Mouse (Mus musculus) forebrain, postnatal 0 days (tissue): Measurements from ENCODE around the gene Ucn2. TPM values are rescaled to one million over a fixed set of nuclear protein-coding genes. Genes with fewer than 3 reads are reported as not detected.

Source experiments
- ATAC-seq: fragments of 200-750 bp; cut with Nextera tagmentation; 2 replicates; pipeline ENCODE4 v1.8.0; 2017; ENCODE audit warnings: mild to moderate bottlenecking, moderate library complexity
- DNase-seq: peaks from one replicate; pipeline ENCODE4 v3.0.0-alpha.2; 2015
- H3K27ac ChIP-seq: fragments of 300-500 bp; sonication (generic); 2 replicates; pipeline ENCODE4 v1.5.1; 2014; ENCODE audit warnings: low read depth, mild to moderate bottlenecking, antibody characterized with exemption, low read length, moderate library complexity, mixed read lengths
- H3K27me3 ChIP-seq: fragments of 300-500 bp; sonication (generic); 2 replicates; pipeline ENCODE4 v1.6.1; 2014; ENCODE audit warnings: mild to moderate bottlenecking, low read length, mixed read lengths; ENCODE audit not compliant: insufficient read depth
- H3K36me3 ChIP-seq: fragments of 300-500 bp; sonication (generic); 2 replicates; pipeline ENCODE4 v1.6.1; 2014; ENCODE audit warnings: mild to moderate bottlenecking, moderate library complexity; ENCODE audit not compliant: insufficient read depth
- H3K4me1 ChIP-seq: fragments of 300-500 bp; sonication (generic); 2 replicates; pipeline ENCODE4 v1.6.1; 2014; ENCODE audit warnings: antibody characterized with exemption; ENCODE audit not compliant: insufficient read depth
- H3K4me2 ChIP-seq: fragments of 300-500 bp; sonication (generic); 2 replicates; pipeline ENCODE4 v1.6.1; 2014; ENCODE audit warnings: low read depth, mild to moderate bottlenecking, moderate library complexity
- H3K4me3 ChIP-seq: fragments of 300-500 bp; sonication (generic); 2 replicates; pipeline ENCODE4 v1.5.1; 2014; ENCODE audit warnings: low read depth, low read length, mixed read lengths
- H3K9ac ChIP-seq: fragments of 300-500 bp; sonication (generic); 2 replicates; pipeline ENCODE4 v1.6.1; 2014; ENCODE audit warnings: mild to moderate bottlenecking
- H3K9me3 ChIP-seq: fragments of 300-500 bp; sonication (generic); 2 replicates; pipeline ENCODE4 v1.6.1; 2016; ENCODE audit warnings: low read length
- CTCF ChIP-seq: sonication (generic); IDR thresholded peaks from 2 replicates; pipeline ENCODE4 v1.5.1; 2016; ENCODE audit warnings: antibody characterized with exemption, control low read depth, low read depth
- WGBS: fragments of 180-500 bp; shearing (Covaris S2); extraction: QIAGEN DNeasy Blood & Tissue Kit; methylation state at CpG from one replicate; pipeline ENCODE4 v1.1.7; 2014; 5-methylcytosine and 5-hydroxymethylcytosine counted together
- polyA plus RNA-seq: library from polyadenylated mRNA; unstranded; fragments of >200 nt; fragmentation: Nextera tagmentation; extraction: Ambion mirVana; gene quantifications from 2 replicates; pipeline ENCODE4 v1.2.1, GENCODE M21; 2015
- total RNA-seq: library from RNA; depleted of rRNA; stranded (reverse); fragments of >200 nt; gene quantifications from 2 replicates; pipeline ENCODE4 v1.2.3, GENCODE M21; 2014

Gene Ucn2
- total and polyA plus RNA-seq, 2 experiments from 2014 or later = not detected

GRCm38 (mm10) chr9:108992085-108992469 is 6.3 kb downstream of the Ucn2 start:
- H3K27ac ChIP-seq = peak overlapping the region; percentile 82

GRCm38 (mm10) chr9:108992620-108993361 is 7.0 kb downstream of the Ucn2 start:
- Histone ChIP-seq H3K27me3 (no peaks in the 10 kb centered on the region), H3K9ac (0 out of 2 replicates have a peak overlapping the region, but pooled peaks have one; percentile 75), H3K4me2 (peak overlapping the region; percentile 79), H3K36me3 (no peaks in the 10 kb centered on the region), H3K4me1 (peaks cover 8% of the 10 kb centered on the region; the same call in 1 of the 2 replicates), H3K4me3 (peak overlapping the region; percentile 72), H3K27ac (no peak overlapping the region), H3K9me3 (no peaks in the 10 kb centered on the region)
- TF ChIP-seq CTCF = no peak
- ATAC-seq (no peak), DNase-seq (no peak)
- WGBS = 80% methylated on average over 9 of the region's 9 CpGs

More at GRCm38 (mm10) chr9:108992085-108992469, 6.3 kb downstream of the Ucn2 start:
- WGBS = 7% methylated on average over 18 of the region's 18 CpGs
- ATAC-seq = no peak
- DNase-seq = no peak
- Histone ChIP-seq H3K4me1 (peaks cover 8% of the 10 kb centered on the region; the same call in 1 of the 2 replicates), H3K9me3 (no peaks in the 10 kb centered on the region), H3K4me2 (peak overlapping the region; percentile 79), H3K27me3 (no peaks in the 10 kb centered on the region), H3K9ac (peak overlapping the region; percentile 75), H3K36me3 (no peaks in the 10 kb centered on the region), H3K4me3 (peak overlapping the region; percentile 72)
- no peak for TF ChIP-seq CTCF

GRCm38 (mm10) chr9:108996411-108996810 is 10.6 kb downstream of the Ucn2 start:
- Histone ChIP-seq H3K27me3 (no peaks in the 10 kb centered on the region), H3K9ac (no peak overlapping the region), H3K36me3 (no peaks in the 10 kb centered on the region), H3K4me3 (no peak overlapping the region), H3K4me1 (peaks cover 4% of the 10 kb centered on the region; the same call in 1 of the 2 replicates), H3K27ac (no peak overlapping the region), H3K9me3 (no peaks in the 10 kb centered on the region), H3K4me2 (no peak overlapping the region)
- DNase-seq (no peak), ATAC-seq (no peak)
- WGBS = 84% methylated on average over 9 of the region's 9 CpGs
- TF ChIP-seq CTCF = no peak

- WGBS = 73% methylated on average over 19 of the region's 19 CpGs
- peak; percentile 61 for ATAC-seq
- H3K9ac ChIP-seq = no peak overlapping the region
Measured at GRCm38 (mm10) chr9:108998287-108999166, 12.7 kb downstream of the Ucn2 start.

GRCm38 (mm10) chr9:108999167-108999526 is 13.3 kb downstream of the Ucn2 start:
- DNase-seq (no peak), ATAC-seq (no peak)
- no peak for TF ChIP-seq CTCF
- Histone ChIP-seq H3K36me3 (peaks cover 9% of the 10 kb centered on the region), H3K4me1 (no peaks in the 10 kb centered on the region), H3K4me3 (no peak overlapping the region), H3K27me3 (no peaks in the 10 kb centered on the region), H3K4me2 (no peak overlapping the region), H3K9ac (no peak overlapping the region), H3K27ac (no peak overlapping the region), H3K9me3 (no peaks in the 10 kb centered on the region)
- 77% methylated on average over 4 of the region's 4 CpGs for WGBS

More at GRCm38 (mm10) chr9:108998287-108999166, 12.7 kb downstream of the Ucn2 start:
- Histone ChIP-seq H3K27me3 (no peaks in the 10 kb centered on the region), H3K36me3 (peaks cover 9% of the 10 kb centered on the region), H3K4me2 (0 out of 2 replicates have a peak overlapping the region, but pooled peaks have one; percentile 4), H3K4me1 (no peaks in the 10 kb centered on the region), H3K9me3 (no peaks in the 10 kb centered on the region), H3K4me3 (no peak overlapping the region), H3K27ac (peak overlapping the region; percentile 59; the same call in 1 of the 2 replicates)
- no peak for TF ChIP-seq CTCF
- peak; percentile 38 for DNase-seq

GRCm38 (mm10) chr9:109000726-109001125 is 14.9 kb downstream of the Ucn2 start:
- peak; percentile 64; the same call in 1 of the 2 replicates for ATAC-seq
- Histone ChIP-seq H3K4me2 (no peak overlapping the region), H3K4me3 (no peak overlapping the region), H3K4me1 (no peaks in the 10 kb centered on the region), H3K27ac (no peak overlapping the region), H3K9me3 (no peaks in the 10 kb centered on the region), H3K27me3 (no peaks in the 10 kb centered on the region), H3K36me3 (peaks cover 14% of the 10 kb centered on the region), H3K9ac (no peak overlapping the region)
- WGBS = 10% methylated on average over 3 of the region's 3 CpGs
- DNase-seq = peak; percentile 65
- TF ChIP-seq CTCF = peak; percentile 97
